Mouse (Mus musculus) CH12.LX (cell line): ENCODE measurements around the gene 6330409D20Rik.

ENCODE experiments used
- CTCF ChIP-seq, 2 experiments: IDR thresholded peaks in 1 of 2; conservative IDR thresholded peaks in 1 of 2; 2 replicates each; pipeline ENCODE4 v1.5.1; 2011 to 2012; ENCODE audit warnings: low read depth in 2 of 2, low read length in 2 of 2, improper control_type of control experiment in 1 of 2, inconsistent platforms in 1 of 2, mild to moderate bottlenecking in 1 of 2, moderate library complexity in 1 of 2
- POLR2A ChIP-seq: IDR thresholded peaks from 2 replicates; pipeline ENCODE4 v1.6.1; 2011; ENCODE audit warnings: low read depth, mild to moderate bottlenecking, improper control_type of control experiment, low read length

GRCm38 (mm10) chr2:32741273-32742172 is 707 bp upstream of the 6330409D20Rik start:
- TF ChIP-seq POLR2A (no peak), CTCF (conservative IDR thresholded peaks at IDR 0.05 in 1 of 2, IDR thresholded peaks at IDR 0.05 in 1 of 2; ENCODE audit: low read depth in 2 of 2, low read length in 2 of 2) (no peak)
